In the genomic region with DNA sequence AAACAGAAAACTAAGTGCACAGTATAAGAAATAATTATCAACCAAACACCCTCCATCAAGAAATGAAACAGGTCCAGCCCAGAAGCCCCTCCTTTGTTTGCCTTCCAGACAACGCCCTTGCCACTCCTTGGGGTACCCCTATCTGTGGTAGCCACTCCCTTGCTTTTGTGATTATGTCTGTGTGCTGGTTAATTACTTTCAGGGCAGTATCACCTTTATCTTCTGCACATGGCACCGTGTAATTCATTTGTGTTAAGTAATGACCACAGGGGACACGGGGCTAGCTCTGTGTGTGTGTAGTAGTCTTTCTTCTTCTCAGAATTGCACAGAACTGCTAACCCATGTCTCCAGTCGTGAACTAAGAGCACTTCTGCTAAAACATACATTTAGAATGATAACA, we compare ENCODE assay signal across 28 mouse cellular contexts. TPM values are rescaled to one million over a fixed set of nuclear protein-coding genes. Genes with fewer than 3 reads are reported as not detected.
A peak's percentile ranks its signal among the peaks of the same experiment; 100 is the strongest.
DNase-seq lines count a peak whose midpoint lies in the region; ATAC-seq and TF ChIP-seq lines count a peak whose summit lies in the region.
"Had no signal": no experiment of that assay in that cellular context is flagged by ENCODE, and none has a peak within 500 bp of the region (broad histone marks: within the 10 kb centered on the region; RNA-seq: fewer than 3 reads in every experiment).

No protein-coding gene starts in this region.

- H3K27me3 ChIP-seq in G1E (ENCODE audit: insufficient read depth, low read length): peaks cover 14% of the 10 kb centered on the region; the same call in 1 of the 2 replicates
- no peaks in the 10 kb centered on the region for H3K27me3 ChIP-seq in liver, embryonic 12.5 days (replicated peaks)
- H3K27me3 ChIP-seq in midbrain, embryonic 11.5 days (ENCODE audit: control insufficient read depth, insufficient read depth, low read length): no peaks in the 10 kb centered on the region
- H3K27me3 ChIP-seq in hindbrain, embryonic 13.5 days: no peaks in the 10 kb centered on the region
- H3K27me3 ChIP-seq: heart, embryonic 13.5 days; hindbrain, embryonic 12.5 days; megakaryocyte, embryonic 14.5 days; midbrain, embryonic 15.5 days; neural tube, embryonic 13.5 days had no signal

- WGBS in liver, embryonic 12.5 days (ENCODE audit: insufficient replicate concordance): 31% methylated on average over 4 of the region's 4 CpGs
- 84% methylated on average over 4 of the region's 4 CpGs for WGBS in midbrain, embryonic 11.5 days
- 74% methylated on average over 4 of the region's 4 CpGs for WGBS in hindbrain, embryonic 13.5 days

- H3K27ac ChIP-seq in liver, embryonic 12.5 days: no peak overlapping the region
- H3K27ac ChIP-seq in midbrain, embryonic 11.5 days (ENCODE audit: low read depth, low read length): no peak overlapping the region
- H3K27ac ChIP-seq in hindbrain, embryonic 13.5 days: no peak overlapping the region
- H3K27ac ChIP-seq: forebrain, embryonic 10.5 days; heart, adult 2 months; heart, embryonic 13.5 days; hindbrain, embryonic 12.5 days; midbrain, embryonic 15.5 days; neural tube, embryonic 13.5 days had no signal

- peaks cover 22% of the 10 kb centered on the region for H3K4me1 ChIP-seq in G1E (ENCODE audit: insufficient read depth, low read depth, low read length)
- peaks cover 41% of the 10 kb centered on the region for H3K4me1 ChIP-seq in liver, embryonic 12.5 days
- H3K4me1 ChIP-seq in midbrain, embryonic 11.5 days (ENCODE audit: control insufficient read depth, insufficient read depth, low read length): 0 out of 2 replicates have a peak, but pooled peaks cover 2% of the 10 kb centered on the region
- peaks cover 6% of the 10 kb centered on the region; the same call in 1 of the 2 replicates for H3K4me1 ChIP-seq in hindbrain, embryonic 13.5 days (replicated peaks)
- H3K4me1 ChIP-seq: midbrain, embryonic 15.5 days had no signal

- TF ChIP-seq CTCF in G1E (IDR thresholded peaks at IDR 0.05; ENCODE audit: low read depth, low read length): no peak

- H3K4me2 ChIP-seq in liver, embryonic 12.5 days: peak overlapping the region; percentile 33
- no peak overlapping the region for H3K4me2 ChIP-seq in midbrain, embryonic 11.5 days
- no peak overlapping the region for H3K4me2 ChIP-seq in hindbrain, embryonic 13.5 days
- H3K4me2 ChIP-seq: heart, embryonic 13.5 days; hindbrain, embryonic 12.5 days; midbrain, embryonic 15.5 days; neural tube, embryonic 13.5 days had no signal

- H3K9me3 ChIP-seq in G1E (replicated peaks): no peaks in the 10 kb centered on the region
- H3K9me3 ChIP-seq in liver, embryonic 12.5 days (replicated peaks): no peaks in the 10 kb centered on the region
- no peaks in the 10 kb centered on the region for H3K9me3 ChIP-seq in midbrain, embryonic 11.5 days (ENCODE audit: control insufficient read depth, low read length)
- no peaks in the 10 kb centered on the region for H3K9me3 ChIP-seq in hindbrain, embryonic 13.5 days
- H3K9me3 ChIP-seq: embryonic facial prominence, embryonic 10.5 days; forebrain, embryonic 10.5 days; heart, embryonic 13.5 days; hindbrain, embryonic 12.5 days; midbrain, embryonic 15.5 days; neural tube, embryonic 13.5 days had no signal

- ATAC-seq in G1E (ENCODE audit: extremely low read depth, insufficient number of reproducible peaks, low FRiP score, poor library complexity, severe bottlenecking): peak; percentile 59
- peak; percentile 37; the same call in 1 of the 2 replicates for ATAC-seq in common myeloid progenitor, adult 5-6 weeks (replicated peaks; ENCODE audit: low read depth, poor library complexity, severe bottlenecking)
- ATAC-seq in liver, embryonic 12.5 days: peak; percentile 80
- ATAC-seq in megakaryocyte-erythroid progenitor cell, adult 5-6 weeks (replicated peaks; ENCODE audit: low FRiP score, low TSS enrichment, poor library complexity, severe bottlenecking): peak; percentile 82
- ATAC-seq in midbrain, embryonic 11.5 days (ENCODE audit: low FRiP score): no peak
- ATAC-seq in hindbrain, embryonic 13.5 days (ENCODE audit: low FRiP score): no peak
- ATAC-seq: CD4-positive, CD25-positive, alpha-beta regulatory T cell, adult 4 months; midbrain, embryonic 15.5 days had no signal

- no peak overlapping the region; the same call in 1 of the 2 replicates for H3K4me3 ChIP-seq in G1E (ENCODE audit: low read depth, low read length)
- H3K4me3 ChIP-seq in liver, embryonic 12.5 days: no peak overlapping the region
- H3K4me3 ChIP-seq in midbrain, embryonic 11.5 days (ENCODE audit: low read depth, low read length): no peak overlapping the region
- no peak overlapping the region for H3K4me3 ChIP-seq in hindbrain, embryonic 13.5 days
- H3K4me3 ChIP-seq: embryonic facial prominence, embryonic 10.5 days; forebrain, embryonic 10.5 days; heart, adult 2 months; heart, embryonic 13.5 days; hindbrain, embryonic 12.5 days; midbrain, embryonic 15.5 days; neural tube, embryonic 13.5 days had no signal

- DNase-seq in G1E (ENCODE audit: low spot score): no peak
- DNase-seq in thymus, postnatal 10 days (ENCODE audit: low spot score in 2 of 2): no peak
- DNase-seq in midbrain, embryonic 11.5 days (ENCODE audit: low spot score, missing footprints): no peak
- DNase-seq in adrenal gland, postnatal 4 days (ENCODE audit: low spot score in 2 of 2): no peak
- DNase-seq: adrenal gland, adult 2 months; cerebellum, adult 8-10 months; gastrocnemius, postnatal 36 days; heart, adult 2 months; heart, postnatal 14 days; kidney, adult 9 months; kidney, postnatal 25 days; layer of hippocampus, postnatal 36 days; lung, adult 18-20 months; lung, postnatal 14 days; retina, postnatal 1 day; thymus, postnatal 14 days had no signal

- no peak overlapping the region for H3K9ac ChIP-seq in liver, embryonic 12.5 days
- no peak overlapping the region for H3K9ac ChIP-seq in midbrain, embryonic 11.5 days (ENCODE audit: low read length)
- no peak overlapping the region for H3K9ac ChIP-seq in hindbrain, embryonic 13.5 days
- H3K9ac ChIP-seq: heart, embryonic 13.5 days; hindbrain, embryonic 12.5 days; midbrain, embryonic 15.5 days; neural tube, embryonic 13.5 days had no signal

- no peaks in the 10 kb centered on the region for H3K36me3 ChIP-seq in G1E (replicated peaks)
- H3K36me3 ChIP-seq in liver, embryonic 12.5 days: no peaks in the 10 kb centered on the region
- no peaks in the 10 kb centered on the region for H3K36me3 ChIP-seq in midbrain, embryonic 11.5 days (ENCODE audit: control insufficient read depth, insufficient read depth, low read length)
- no peaks in the 10 kb centered on the region for H3K36me3 ChIP-seq in hindbrain, embryonic 13.5 days
- H3K36me3 ChIP-seq: embryonic facial prominence, embryonic 10.5 days; forebrain, embryonic 10.5 days; heart, embryonic 13.5 days; hindbrain, embryonic 12.5 days; midbrain, embryonic 15.5 days; neural tube, embryonic 13.5 days had no signal

RNA-seq across cellular contexts. Expression of gene Phlda1, which starts 39.6 kb away (rescaled TPM):
- total RNA-seq in G1E (2014; fragmentation: Nextera tagmentation) (17.4 and 23.5 TPM in 2 replicates), G1E (2017) (2.6 and 3.2 TPM in 2 replicates)
- 43.1 and 53.2 TPM in 2 replicates for polyA plus RNA-seq in G1E (2012)
- 0.49 and 1.9 TPM in 2 replicates for total RNA-seq in common myeloid progenitor, adult 5-6 weeks (2017)
- polyA plus RNA-seq in liver, embryonic 12.5 days (2016; fragmentation: Nextera tagmentation; extraction: Ambion mirVana): 6.5 and 7.4 TPM in 2 replicates
- 0.31 TPM in 1 of 2 replicates, not detected in the other for total RNA-seq in megakaryocyte-erythroid progenitor cell, adult 5-6 weeks (2014; fragmentation: Nextera tagmentation)
- 1.5 and 5.7 TPM in 2 replicates for total RNA-seq in megakaryocyte-erythroid progenitor cell, adult 5-6 weeks (2017)
- polyA plus RNA-seq in midbrain, embryonic 11.5 days (2014; fragmentation: Nextera tagmentation; extraction: Ambion mirVana): 13.0 and 13.1 TPM in 2 replicates
- polyA plus RNA-seq in hindbrain, embryonic 13.5 days (2015; fragmentation: Nextera tagmentation; extraction: Ambion mirVana): 65.6 and 70.9 TPM in 2 replicates
- total RNA-seq in adrenal gland, postnatal 4 days (2021): 10 to 100 TPM; 44.5 to 46.8 TPM

Comparison
In these comparisons a context has a peak if more than half of its experiments do, and no peak if none do; other contexts are left out.
1. ATAC-seq: peak in G1E (single experiment), common myeloid progenitor, adult 5-6 weeks (single experiment), liver, embryonic 12.5 days (single experiment) and megakaryocyte-erythroid progenitor cell, adult 5-6 weeks (single experiment); none in midbrain, embryonic 11.5 days (single experiment) and hindbrain, embryonic 13.5 days (single experiment).